In the genomic region with DNA sequence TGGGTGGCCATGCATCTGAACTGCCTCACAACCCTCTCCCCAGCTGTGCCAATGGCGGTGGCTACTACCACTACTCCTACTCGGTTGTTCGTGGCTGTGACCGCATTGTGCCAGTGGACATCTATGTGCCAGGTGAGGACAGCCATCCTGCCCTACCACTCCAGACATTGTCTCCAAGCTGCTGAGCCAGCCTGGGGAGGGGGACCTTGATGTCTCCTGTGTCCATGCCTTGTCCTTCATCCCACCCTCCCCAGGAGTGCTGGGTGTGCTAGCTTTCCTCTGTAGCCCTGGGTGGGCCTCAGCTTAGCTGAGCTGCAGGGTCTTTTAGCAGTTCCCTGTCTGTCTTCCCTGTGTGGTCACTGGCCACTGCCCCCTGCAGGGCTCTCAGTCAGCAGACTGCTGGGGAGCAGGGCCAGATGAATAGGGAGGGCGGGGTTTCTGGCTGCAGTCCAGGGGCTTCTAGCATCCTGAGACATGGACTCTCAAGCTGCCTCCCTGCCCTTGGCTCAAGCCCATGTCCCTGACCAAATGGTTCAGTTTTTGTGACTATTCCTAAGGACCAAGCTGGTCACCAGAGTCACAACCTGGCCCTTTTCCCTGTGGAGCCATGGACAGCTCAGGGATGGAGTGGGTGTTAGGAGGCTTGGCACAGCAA, we compare ENCODE assay signal across 12 mouse cellular contexts. TPM values are rescaled to one million over a fixed set of nuclear protein-coding genes. Genes with fewer than 3 reads are reported as not detected.
A peak's percentile ranks its signal among the peaks of the same experiment; 100 is the strongest.
DNase-seq lines count a peak whose midpoint lies in the region; ATAC-seq and TF ChIP-seq lines count a peak whose summit lies in the region.
"Had no signal": no experiment of that assay in that cellular context is flagged by ENCODE, and none has a peak within 500 bp of the region (broad histone marks: within the 10 kb centered on the region; RNA-seq: fewer than 3 reads in every experiment).

No protein-coding gene starts in this region.

- no peaks in the 10 kb centered on the region; the same call in 1 of the 2 replicates for H3K36me3 ChIP-seq in heart, adult 2 months (ENCODE audit: control insufficient read depth, insufficient read depth, low read length)
- peaks cover 72% of the 10 kb centered on the region for H3K36me3 ChIP-seq in heart, embryonic 12.5 days
- peaks cover 26% of the 10 kb centered on the region for H3K36me3 ChIP-seq in liver, embryonic 14.5 days (replicated peaks; ENCODE audit: control insufficient read depth, insufficient read depth, low read depth)
- H3K36me3 ChIP-seq in liver, embryonic 12.5 days = peaks cover 82% of the 10 kb centered on the region

- H3K79me2 ChIP-seq in heart, adult 2 months (replicated peaks; ENCODE audit: control insufficient read depth, insufficient read depth, low read length) = peaks cover 5% of the 10 kb centered on the region; the same call in 1 of the 2 replicates

- no peaks in the 10 kb centered on the region for H3K27me3 ChIP-seq in heart, adult 2 months (ENCODE audit: control insufficient read depth, insufficient read depth, low read length)
- H3K27me3 ChIP-seq in heart, embryonic 12.5 days (replicated peaks) = no peaks in the 10 kb centered on the region
- no peaks in the 10 kb centered on the region for H3K27me3 ChIP-seq in liver, embryonic 14.5 days (ENCODE audit: control insufficient read depth, insufficient read depth, low read length)
- no peaks in the 10 kb centered on the region for H3K27me3 ChIP-seq in liver, embryonic 12.5 days (replicated peaks)
- H3K27me3 ChIP-seq: CH12.LX; limb, embryonic 15.5 days had no signal

- no peak for TF ChIP-seq EP300 in heart, adult 2 months (IDR thresholded peaks at IDR 0.05; ENCODE audit: insufficient read depth, low read depth, low read length)
- TF ChIP-seq EP300 in liver, embryonic 14.5 days (IDR thresholded peaks at IDR 0.05; ENCODE audit: low read depth) = no peak

- intact Hi-C loops in heart, adult 2 months (cut with DNase I) = no loop called here

- no peak for ATAC-seq in heart, embryonic 12.5 days (ENCODE audit: insufficient number of reproducible peaks, low FRiP score)
- ATAC-seq in liver, embryonic 14.5 days (ENCODE audit: insufficient read depth) = no peak
- no peak for ATAC-seq in liver, embryonic 12.5 days

- no peak overlapping the region for H3K27ac ChIP-seq in heart, adult 2 months
- H3K27ac ChIP-seq in heart, embryonic 12.5 days (ENCODE audit: poor library complexity, severe bottlenecking) = no peak overlapping the region
- no peak overlapping the region for H3K27ac ChIP-seq in liver, embryonic 14.5 days
- no peak overlapping the region for H3K27ac ChIP-seq in liver, embryonic 12.5 days
- H3K27ac ChIP-seq: limb, embryonic 15.5 days had no signal

- peaks cover 6% of the 10 kb centered on the region for H3K4me1 ChIP-seq in heart, adult 2 months (ENCODE audit: control insufficient read depth, insufficient read depth, low read length)
- peaks cover 44% of the 10 kb centered on the region for H3K4me1 ChIP-seq in heart, embryonic 12.5 days (replicated peaks)
- H3K4me1 ChIP-seq in liver, embryonic 14.5 days (replicated peaks; ENCODE audit: control insufficient read depth in 2 of 2, insufficient read depth in 2 of 2, low read length in 1 of 2) = peaks cover 8 to 9% of the 10 kb centered on the region in 2 experiments
- H3K4me1 ChIP-seq in liver, embryonic 12.5 days = peaks cover 43% of the 10 kb centered on the region

- no peaks in the 10 kb centered on the region for H3K9me3 ChIP-seq in heart, embryonic 12.5 days (replicated peaks)
- H3K9me3 ChIP-seq in liver, embryonic 14.5 days (ENCODE audit: control insufficient read depth, low read length) = no peaks in the 10 kb centered on the region
- no peaks in the 10 kb centered on the region for H3K9me3 ChIP-seq in liver, embryonic 12.5 days (replicated peaks)
- H3K9me3 ChIP-seq: limb, embryonic 15.5 days had no signal

- H3K9ac ChIP-seq in heart, adult 2 months (ENCODE audit: low read depth, low read length) = no peak overlapping the region
- H3K9ac ChIP-seq in heart, embryonic 12.5 days = no peak overlapping the region
- no peak overlapping the region for H3K9ac ChIP-seq in liver, embryonic 14.5 days (replicated peaks)
- no peak overlapping the region for H3K9ac ChIP-seq in liver, embryonic 12.5 days
- H3K9ac ChIP-seq: limb, embryonic 15.5 days had no signal

- peak; percentile 37 for TF ChIP-seq CTCF in heart, adult 2 months (IDR thresholded peaks at IDR 0.05)
- 0 out of 2 replicates have a peak, but pooled peaks have one; percentile 12 for TF ChIP-seq CTCF in liver, embryonic 14.5 days (IDR thresholded peaks at IDR 0.05; ENCODE audit: low read depth)

- no peak for TF ChIP-seq POLR2A in heart, adult 2 months (IDR thresholded peaks at IDR 0.05; ENCODE audit: insufficient read depth, low read depth, low read length)

- DNase-seq in heart, adult 2 months = no peak
- no peak for DNase-seq in liver, embryonic 14.5 days (ENCODE audit: low read depth in 3 of 3, low spot score in 3 of 3)
- DNase-seq in adrenal gland, adult 2 months = peak; percentile 88
- DNase-seq in kidney, postnatal 4 days = peak; percentile 53 to 59
- DNase-seq in urinary bladder, postnatal 25 days (ENCODE audit: low spot score) = no peak
- DNase-seq in spleen, postnatal 36 days (ENCODE audit: low spot score in 2 of 2) = no peak
- DNase-seq: embryo, embryonic 11 days; thymus, adult 2 months had no signal

- no peak overlapping the region for H3K4me2 ChIP-seq in heart, embryonic 12.5 days
- no peak overlapping the region for H3K4me2 ChIP-seq in liver, embryonic 14.5 days (ENCODE audit: low read depth)
- no peak overlapping the region for H3K4me2 ChIP-seq in liver, embryonic 12.5 days
- H3K4me2 ChIP-seq: limb, embryonic 15.5 days had no signal

- WGBS in heart, adult 2 months = 74% methylated on average over 5 of the region's 5 CpGs
- 87% methylated on average over 5 of the region's 5 CpGs for WGBS in heart, embryonic 12.5 days
- WGBS in liver, embryonic 14.5 days (ENCODE audit: insufficient replicate concordance) = 85% methylated on average over 5 of the region's 5 CpGs
- 92% methylated on average over 5 of the region's 5 CpGs for WGBS in liver, embryonic 12.5 days (ENCODE audit: insufficient replicate concordance)

- no peak overlapping the region for H3K4me3 ChIP-seq in heart, adult 2 months
- no peak overlapping the region for H3K4me3 ChIP-seq in heart, embryonic 12.5 days
- H3K4me3 ChIP-seq in liver, embryonic 14.5 days (ENCODE audit: insufficient read depth in 1 of 2, low read depth in 2 of 2, low read length in 2 of 2) = no peak overlapping the region
- H3K4me3 ChIP-seq in liver, embryonic 12.5 days = no peak overlapping the region
- H3K4me3 ChIP-seq: limb, embryonic 15.5 days had no signal

RNA-seq across cellular contexts. Expression of a gene that starts 4.8 kb away (rescaled TPM):
- total RNA-seq in heart, adult 2 months (2021) = 1 to 10 TPM; 8.3 to 8.4 TPM
- polyA plus RNA-seq in heart, adult 2 months (2012; rRNA removed) = 8.0 and 11.0 TPM in 2 replicates
- polyA plus RNA-seq in heart, embryonic 12.5 days (2016; fragmentation: Nextera tagmentation; extraction: Ambion mirVana) = 55.5 and 58.9 TPM in 2 replicates
- polyA plus RNA-seq in liver, embryonic 14.5 days (2012; rRNA removed) = 36.5 and 41.4 TPM in 2 replicates
- polyA plus RNA-seq in liver, embryonic 14.5 days (2014; fragmentation: Nextera tagmentation; extraction: Ambion mirVana) = 64.9 and 67.9 TPM in 2 replicates
- polyA plus RNA-seq in liver, embryonic 12.5 days (2016; fragmentation: Nextera tagmentation; extraction: Ambion mirVana) = 43.0 and 50.0 TPM in 2 replicates
- total RNA-seq in adrenal gland, adult 2 months (2021) = 100 to 1,000 TPM; 246 to 281 TPM
- polyA plus RNA-seq in adrenal gland, adult 2 months (2012; rRNA removed) = 820 and 833 TPM in 2 replicates

RNA-seq across cellular contexts. Expression of a gene that starts 5.3 kb away (rescaled TPM):
- 10 to 100 TPM; 56.4 to 57.9 TPM for total RNA-seq in heart, adult 2 months (2021)
- polyA plus RNA-seq in heart, adult 2 months (2012; rRNA removed) = 37.6 and 41.0 TPM in 2 replicates
- 37.4 and 41.9 TPM in 2 replicates for polyA plus RNA-seq in heart, embryonic 12.5 days (2016; fragmentation: Nextera tagmentation; extraction: Ambion mirVana)
- 54.8 and 75.9 TPM in 2 replicates for polyA plus RNA-seq in liver, embryonic 14.5 days (2012; rRNA removed)
- 20.4 and 22.7 TPM in 2 replicates for polyA plus RNA-seq in liver, embryonic 14.5 days (2014; fragmentation: Nextera tagmentation; extraction: Ambion mirVana)
- polyA plus RNA-seq in liver, embryonic 12.5 days (2016; fragmentation: Nextera tagmentation; extraction: Ambion mirVana) = 44.3 and 45.9 TPM in 2 replicates
- 100 to 1,000 TPM in 1 of 2 experiments, 10 to 100 TPM in 1; 72.1 to 101 TPM for total RNA-seq in adrenal gland, adult 2 months (2021)
- 102 and 119 TPM in 2 replicates for polyA plus RNA-seq in adrenal gland, adult 2 months (2012; rRNA removed)

RNA-seq across cellular contexts. Expression of a gene that starts 7.1 kb away (rescaled TPM):
- total RNA-seq in heart, adult 2 months (2021) = 1,000 to 10,000 TPM in 1 of 2 experiments, 100 to 1,000 TPM in 1; 943 to 1,108 TPM
- polyA plus RNA-seq in heart, adult 2 months (2012; rRNA removed) = 1,263 and 1,990 TPM in 2 replicates
- 438 and 454 TPM in 2 replicates for polyA plus RNA-seq in heart, embryonic 12.5 days (2016; fragmentation: Nextera tagmentation; extraction: Ambion mirVana)
- 189 and 256 TPM in 2 replicates for polyA plus RNA-seq in liver, embryonic 14.5 days (2012; rRNA removed)
- 272 and 285 TPM in 2 replicates for polyA plus RNA-seq in liver, embryonic 14.5 days (2014; fragmentation: Nextera tagmentation; extraction: Ambion mirVana)
- 296 and 312 TPM in 2 replicates for polyA plus RNA-seq in liver, embryonic 12.5 days (2016; fragmentation: Nextera tagmentation; extraction: Ambion mirVana)
- total RNA-seq in adrenal gland, adult 2 months (2021) = 100 to 1,000 TPM; 295 to 337 TPM
- 1,122 and 1,204 TPM in 2 replicates for polyA plus RNA-seq in adrenal gland, adult 2 months (2012; rRNA removed)

RNA-seq across cellular contexts. Expression of a gene that starts 29.8 kb away (rescaled TPM):
- total RNA-seq in heart, adult 2 months (2021) = 10 to 100 TPM; 11.1 to 11.8 TPM
- polyA plus RNA-seq in heart, adult 2 months (2012; rRNA removed) = 18.0 and 19.4 TPM in 2 replicates
- polyA plus RNA-seq in heart, embryonic 12.5 days (2016; fragmentation: Nextera tagmentation; extraction: Ambion mirVana) = 43.0 and 45.9 TPM in 2 replicates
- 12.9 and 18.8 TPM in 2 replicates for polyA plus RNA-seq in liver, embryonic 14.5 days (2012; rRNA removed)
- polyA plus RNA-seq in liver, embryonic 14.5 days (2014; fragmentation: Nextera tagmentation; extraction: Ambion mirVana) = 13.2 and 13.8 TPM in 2 replicates
- 33.5 and 35.1 TPM in 2 replicates for polyA plus RNA-seq in liver, embryonic 12.5 days (2016; fragmentation: Nextera tagmentation; extraction: Ambion mirVana)
- 10 to 100 TPM; 13.5 to 24.4 TPM for total RNA-seq in adrenal gland, adult 2 months (2021)
- polyA plus RNA-seq in adrenal gland, adult 2 months (2012; rRNA removed) = 23.0 and 24.6 TPM in 2 replicates

RNA-seq across cellular contexts. Expression of a gene that starts 36.2 kb away (rescaled TPM):
- 100 to 1,000 TPM; 748 to 861 TPM for total RNA-seq in heart, adult 2 months (2021)
- polyA plus RNA-seq in heart, adult 2 months (2012; rRNA removed) = 880 and 1,041 TPM in 2 replicates
- 577 and 591 TPM in 2 replicates for polyA plus RNA-seq in heart, embryonic 12.5 days (2016; fragmentation: Nextera tagmentation; extraction: Ambion mirVana)
- 2,043 and 2,097 TPM in 2 replicates for polyA plus RNA-seq in liver, embryonic 14.5 days (2012; rRNA removed)
- polyA plus RNA-seq in liver, embryonic 14.5 days (2014; fragmentation: Nextera tagmentation; extraction: Ambion mirVana) = 805 and 809 TPM in 2 replicates
- polyA plus RNA-seq in liver, embryonic 12.5 days (2016; fragmentation: Nextera tagmentation; extraction: Ambion mirVana) = 872 and 920 TPM in 2 replicates
- 1,000 to 10,000 TPM; 1,320 to 1,332 TPM for total RNA-seq in adrenal gland, adult 2 months (2021)
- 1,020 and 1,031 TPM in 2 replicates for polyA plus RNA-seq in adrenal gland, adult 2 months (2012; rRNA removed)

Comparison
In these comparisons a context has a peak if more than half of its experiments do, and no peak if none do; other contexts are left out.
1. DNase-seq: peak in adrenal gland, adult 2 months (single experiment) and kidney, postnatal 4 days (2 of 2); none in heart, adult 2 months (0 of 2), liver, embryonic 14.5 days (0 of 3), urinary bladder, postnatal 25 days (single experiment) and spleen, postnatal 36 days (0 of 2).
2. RNA of a gene that starts 4.8 kb away (polyA plus RNA-seq): 820 to 833 TPM in adrenal gland, adult 2 months; 36.5 to 67.9 TPM in liver, embryonic 14.5 days, 55.5 to 58.9 TPM in heart, embryonic 12.5 days, 43.0 to 50.0 TPM in liver, embryonic 12.5 days and 8.0 to 11.0 TPM in heart, adult 2 months; every median in the first group is over 10 times any median in the second.